Mouse (Mus musculus) liver, postnatal 0 days (tissue): ENCODE measurements at regions not wholly inside any gene's neighbourhood (a gene's known extent, or its start where the extent isn't known, plus 50 kb on each side); places are given as distances from the start of the nearest gene placed in this dataset.

Experiments
- ATAC-seq: fragments of 200-750 bp; cut with Nextera tagmentation; 2 replicates; pipeline ENCODE4 v1.8.0; 2017; ENCODE audit warnings: mild to moderate bottlenecking, moderate library complexity
- DNase-seq: peaks from one replicate; pipeline ENCODE4 v3.0.0-alpha.2; 2016
- H3K27ac ChIP-seq: fragments of 300-500 bp; sonication (generic); 2 replicates; pipeline ENCODE4 v1.5.1; 2014; ENCODE audit warnings: antibody characterized with exemption, moderate library complexity, mild to moderate bottlenecking, low read depth
- H3K27me3 ChIP-seq: fragments of 300-500 bp; sonication (generic); 2 replicates; pipeline ENCODE4 v1.6.1; 2014; ENCODE audit warnings: low read length, control low read depth, mixed read lengths; ENCODE audit not compliant: insufficient read depth
- H3K36me3 ChIP-seq: fragments of 300-500 bp; sonication (generic); replicated peaks from 2 replicates; pipeline ENCODE4 v1.6.1; 2014; ENCODE audit warnings: mild to moderate bottlenecking, control low read depth, low read length, moderate library complexity, mixed read lengths; ENCODE audit not compliant: insufficient read depth
- H3K4me1 ChIP-seq: fragments of 300-500 bp; sonication (generic); 2 replicates; pipeline ENCODE4 v1.6.1; 2014; ENCODE audit warnings: antibody characterized with exemption, mild to moderate bottlenecking, control low read depth; ENCODE audit not compliant: insufficient read depth
- H3K4me2 ChIP-seq: fragments of 300-500 bp; sonication (generic); 2 replicates; pipeline ENCODE4 v1.6.1; 2014; ENCODE audit warnings: low read depth, mild to moderate bottlenecking, low read length, moderate library complexity, mixed read lengths
- H3K4me3 ChIP-seq: fragments of 300-500 bp; sonication (generic); 2 replicates; pipeline ENCODE4 v1.5.1; 2014; ENCODE audit warnings: low read depth, low read length
- H3K9ac ChIP-seq: fragments of 300-500 bp; sonication (generic); replicated peaks from 2 replicates; pipeline ENCODE4 v1.6.1; 2014; ENCODE audit warnings: mild to moderate bottlenecking, moderate library complexity
- H3K9me3 ChIP-seq: fragments of 300-500 bp; sonication (generic); 2 replicates; pipeline ENCODE4 v1.6.1; 2016; ENCODE audit warnings: mild to moderate bottlenecking, control low read depth, low read length, mixed read lengths
- CTCF ChIP-seq: sonication (generic); IDR thresholded peaks from 2 replicates; pipeline ENCODE4 v1.5.1; 2016; ENCODE audit warnings: antibody characterized with exemption, low read depth
- EP300 ChIP-seq: IDR thresholded peaks from 2 replicates; pipeline ENCODE4 v1.6.1; 2016; ENCODE audit warnings: antibody characterized with exemption, low read depth, mild to moderate bottlenecking
- WGBS: fragments of 180-500 bp; shearing (Covaris S2); extraction: QIAGEN DNeasy Blood & Tissue Kit; methylation state at CpG from one replicate; pipeline ENCODE4 v1.1.7; 2014; ENCODE audit not compliant: insufficient replicate concordance; 5-methylcytosine and 5-hydroxymethylcytosine counted together

GRCm38 (mm10) chr12:35863141-35863540, 62.3 kb upstream of the Agr3 start:
- no peak overlapping the region for H3K4me2 ChIP-seq
- no peak overlapping the region for H3K9ac ChIP-seq
- no peaks in the 10 kb centered on the region for H3K36me3 ChIP-seq
- H3K4me3 ChIP-seq, result no peak overlapping the region
- 78% methylated on average over 1 of the region's 1 CpGs for WGBS
- H3K27me3 ChIP-seq, result no peaks in the 10 kb centered on the region
- no peaks in the 10 kb centered on the region for H3K9me3 ChIP-seq
- TF ChIP-seq EP300 (no peak), CTCF (no peak)
- no peak overlapping the region for H3K27ac ChIP-seq
- no peaks in the 10 kb centered on the region for H3K4me1 ChIP-seq
- ATAC-seq (no peak), DNase-seq (no peak)

- Histone ChIP-seq H3K4me2 (no peak overlapping the region), H3K9me3 (no peaks in the 10 kb centered on the region), H3K4me1 (no peaks in the 10 kb centered on the region), H3K9ac (no peak overlapping the region), H3K36me3 (no peaks in the 10 kb centered on the region), H3K27me3 (no peaks in the 10 kb centered on the region), H3K27ac (no peak overlapping the region), H3K4me3 (no peak overlapping the region)
- no peak for DNase-seq
- no peak for ATAC-seq
- TF ChIP-seq CTCF (no peak), EP300 (no peak)
- WGBS, result 78% methylated on average over 4 of the region's 4 CpGs
Measured at GRCm38 (mm10) chr12:35853159-35853558, 72.3 kb upstream of the Agr3 start.

GRCm38 (mm10) chr12:35846905-35847610, 78.4 kb upstream of the Agr3 start:
- H3K36me3 ChIP-seq, result no peaks in the 10 kb centered on the region
- no peak overlapping the region for H3K9ac ChIP-seq
- no peaks in the 10 kb centered on the region for H3K9me3 ChIP-seq
- no peak overlapping the region for H3K27ac ChIP-seq
- no peaks in the 10 kb centered on the region for H3K4me1 ChIP-seq
- no peak overlapping the region for H3K4me3 ChIP-seq
- H3K4me2 ChIP-seq, result no peak overlapping the region
- DNase-seq (no peak), ATAC-seq (no peak)
- TF ChIP-seq CTCF (no peak), EP300 (no peak)
- 69% methylated on average over 5 of the region's 5 CpGs for WGBS
- no peaks in the 10 kb centered on the region for H3K27me3 ChIP-seq

GRCm38 (mm10) chr12:35836946-35837345, 88.5 kb upstream of the Agr3 start:
- H3K9ac ChIP-seq, result no peak overlapping the region
- H3K4me2 ChIP-seq, result no peak overlapping the region
- no peaks in the 10 kb centered on the region for H3K4me1 ChIP-seq
- ATAC-seq (no peak), DNase-seq (no peak)
- no peaks in the 10 kb centered on the region for H3K27me3 ChIP-seq
- H3K9me3 ChIP-seq, result no peaks in the 10 kb centered on the region
- no peak for TF ChIP-seq EP300
- no peak for TF ChIP-seq CTCF
- H3K4me3 ChIP-seq, result no peak overlapping the region
- H3K36me3 ChIP-seq, result no peaks in the 10 kb centered on the region
- no peak overlapping the region for H3K27ac ChIP-seq

GRCm38 (mm10) chr12:35833285-35833684, 92.1 kb upstream of the Agr3 start:
- Histone ChIP-seq H3K4me2 (no peak overlapping the region), H3K4me1 (no peaks in the 10 kb centered on the region), H3K9ac (no peak overlapping the region), H3K4me3 (no peak overlapping the region), H3K27me3 (no peaks in the 10 kb centered on the region), H3K36me3 (no peaks in the 10 kb centered on the region), H3K27ac (no peak overlapping the region), H3K9me3 (no peaks in the 10 kb centered on the region)
- DNase-seq (no peak), ATAC-seq (no peak)
- TF ChIP-seq CTCF (no peak), EP300 (no peak)
- 57% methylated on average over 3 of the region's 3 CpGs for WGBS

GRCm38 (mm10) chr12:35831922-35832512, 93.4 kb upstream of the Agr3 start:
- H3K4me1 ChIP-seq, result 0 out of 2 replicates have a peak, but pooled peaks cover 2% of the 10 kb centered on the region
- WGBS, result 79% methylated on average over 2 of the region's 2 CpGs
- no peak overlapping the region for H3K4me2 ChIP-seq
- no peaks in the 10 kb centered on the region for H3K9me3 ChIP-seq
- no peak for TF ChIP-seq CTCF
- no peak for TF ChIP-seq EP300
- no peak overlapping the region for H3K9ac ChIP-seq
- no peak for DNase-seq
- H3K36me3 ChIP-seq, result no peaks in the 10 kb centered on the region
- no peak overlapping the region for H3K27ac ChIP-seq
- no peak for ATAC-seq
- no peak overlapping the region for H3K4me3 ChIP-seq
- no peaks in the 10 kb centered on the region for H3K27me3 ChIP-seq
